Mouse (Mus musculus) hindbrain, embryonic 16.5 days (tissue): ENCODE measurements around the gene Ogfr. TPM values are rescaled to one million over a fixed set of nuclear protein-coding genes. Genes with fewer than 3 reads are reported as not detected.
A peak's percentile ranks its signal among the peaks of the same experiment; 100 is the strongest.

Experiments
- ATAC-seq: fragments of 200-750 bp; cut with Nextera tagmentation; 2 replicates; pipeline ENCODE4 v1.8.0; 2017; ENCODE audit warnings: moderate TSS enrichment, moderate library complexity
- H3K27ac ChIP-seq: fragments of 300-500 bp; sonication (generic); 2 replicates; pipeline ENCODE4 v1.5.1; 2014; ENCODE audit warnings: low read depth, mild to moderate bottlenecking, control low read depth, low read length, moderate library complexity
- H3K27me3 ChIP-seq: fragments of 300-500 bp; sonication (generic); replicated peaks from 2 replicates; pipeline ENCODE4 v1.6.1; 2014; ENCODE audit warnings: low read length; ENCODE audit not compliant: control insufficient read depth, insufficient read depth
- H3K36me3 ChIP-seq: fragments of 300-500 bp; sonication (generic); 2 replicates; pipeline ENCODE4 v1.6.1; 2014; ENCODE audit warnings: mild to moderate bottlenecking, low read length, moderate library complexity, mixed read lengths; ENCODE audit not compliant: control insufficient read depth, insufficient read depth
- H3K4me1 ChIP-seq: fragments of 300-500 bp; sonication (generic); 2 replicates; pipeline ENCODE4 v1.6.1; 2014; ENCODE audit warnings: low read depth, low read length; ENCODE audit not compliant: control insufficient read depth, insufficient read depth
- H3K4me2 ChIP-seq: fragments of 300-500 bp; sonication (generic); 2 replicates; pipeline ENCODE4 v1.6.1; 2014; ENCODE audit warnings: mild to moderate bottlenecking, low read length, control low read depth, moderate library complexity
- H3K4me3 ChIP-seq: fragments of 300-500 bp; sonication (generic); 2 replicates; pipeline ENCODE4 v1.5.1; 2014; ENCODE audit warnings: mild to moderate bottlenecking, low read length, control low read depth, moderate library complexity
- H3K9ac ChIP-seq: fragments of 300-500 bp; sonication (generic); 2 replicates; pipeline ENCODE4 v1.6.1; 2014; ENCODE audit warnings: low read depth, mild to moderate bottlenecking, control low read depth, low read length, moderate library complexity
- H3K9me3 ChIP-seq: fragments of 300-500 bp; sonication (generic); 2 replicates; pipeline ENCODE4 v1.6.1; 2014; ENCODE audit warnings: mild to moderate bottlenecking, low read length, moderate library complexity; ENCODE audit not compliant: control insufficient read depth
- WGBS: fragments of 180-500 bp; shearing (Covaris S2); extraction: QIAGEN DNeasy Blood & Tissue Kit; methylation state at CpG from one replicate; pipeline ENCODE4 v1.1.7; 2014; 5-methylcytosine and 5-hydroxymethylcytosine counted together
- polyA plus RNA-seq: library from polyadenylated mRNA; unstranded; fragments of >200 nt; fragmentation: Nextera tagmentation; extraction: Ambion mirVana; gene quantifications from 2 replicates; pipeline ENCODE4 v1.2.1, GENCODE M21; 2015

Gene Ogfr
- 82.2 and 83.4 TPM in 2 replicates for polyA plus RNA-seq

DNA sequence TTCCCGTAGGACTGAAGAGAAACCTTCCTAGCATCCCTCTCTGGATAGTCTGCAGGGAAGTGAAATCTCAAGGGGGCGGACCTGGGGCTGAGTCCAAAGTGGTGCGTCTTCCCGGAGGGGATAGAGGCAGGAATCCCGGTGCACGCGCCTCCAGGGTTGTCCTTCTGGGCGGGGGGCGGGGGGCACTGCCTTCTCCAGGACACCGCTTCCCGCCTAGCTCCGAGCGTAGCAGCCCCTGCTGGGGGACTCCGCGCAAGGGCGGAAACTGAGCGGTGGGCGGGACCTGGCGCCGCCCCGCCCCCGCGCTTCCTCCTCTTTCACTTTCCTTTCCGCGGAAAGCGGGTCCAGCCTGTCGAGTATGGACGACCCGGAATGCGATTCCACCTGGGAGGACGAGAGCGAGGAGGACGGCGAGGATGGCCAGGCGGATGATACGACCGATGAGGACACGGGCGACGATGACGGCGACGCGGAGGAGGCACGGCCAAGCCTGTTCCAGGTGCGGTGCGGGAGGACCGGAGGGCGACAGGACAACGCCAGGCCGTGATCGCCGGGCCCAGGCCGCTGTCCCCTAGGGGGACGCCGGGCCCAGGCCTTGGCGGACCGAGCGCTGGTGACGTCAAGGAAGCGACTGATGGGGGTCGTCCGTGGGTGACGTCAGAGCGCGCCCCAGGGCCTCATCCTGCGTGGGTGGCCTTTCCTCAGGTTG lies at the start of gene Ogfr:
Gene Ogfr (plus strand): TSS at position 123 of the 709 bp plus-strand sequence.
- H3K9ac ChIP-seq: peak within 1 kb of the TSS; percentile 90
- H3K4me2 ChIP-seq: peak within 1 kb of the TSS; percentile 74
- no peaks in the 10 kb centered on the region for H3K9me3 ChIP-seq
- peak within 1 kb of the TSS; percentile 93 for H3K27ac ChIP-seq
- H3K4me3 ChIP-seq: peak within 1 kb of the TSS; percentile 86
- no peaks in the 10 kb centered on the region for H3K27me3 ChIP-seq
- peaks cover 12% of the 10 kb centered on the region for H3K4me1 ChIP-seq
- ATAC-seq: peak; percentile 87
- WGBS: under 1% methylated on average over 56 of the region's 67 CpGs
- H3K36me3 ChIP-seq: peaks cover 26% of the 10 kb centered on the region

DNA sequence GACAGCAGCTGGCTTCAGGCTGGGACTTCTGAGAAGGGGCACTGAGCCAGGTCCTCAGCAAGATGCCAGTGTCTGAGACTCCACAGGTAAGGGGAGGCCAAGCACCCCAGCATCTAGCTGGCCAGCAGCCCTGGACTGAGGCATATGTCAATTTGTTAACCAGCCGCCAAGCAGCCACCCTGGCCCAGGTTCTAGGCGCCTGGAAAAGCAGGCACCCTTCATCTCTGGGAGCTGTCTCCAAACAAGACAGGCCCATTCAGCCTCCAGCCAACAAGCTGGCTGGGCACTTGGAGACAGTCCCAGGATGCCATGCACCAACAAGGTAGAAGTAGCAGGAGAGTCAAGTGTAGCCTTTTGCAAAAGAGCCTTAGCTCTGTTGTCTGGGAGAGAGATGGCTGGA lies 45.4 kb upstream of the Ogfr start:
- no peak for ATAC-seq

DNA sequence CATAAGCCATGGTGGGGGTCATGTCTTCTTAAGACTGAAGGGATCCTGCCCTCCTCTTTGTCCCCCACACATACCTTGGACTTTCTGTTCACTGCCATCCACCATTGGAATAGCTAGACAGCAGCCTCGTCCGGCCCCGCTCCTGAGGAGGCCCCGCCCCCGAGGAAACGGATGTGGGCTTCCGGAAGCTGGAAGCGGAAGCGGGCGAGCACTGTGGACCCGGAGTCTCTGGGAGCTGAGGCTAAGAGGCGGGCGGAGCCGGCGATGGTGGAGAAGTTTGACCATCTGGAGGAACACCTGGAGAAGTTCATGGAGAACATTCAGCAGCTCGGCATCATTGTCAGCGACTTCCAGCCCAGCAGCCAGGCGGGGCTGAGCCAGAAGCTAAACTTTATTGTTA lies 44.0 kb upstream of the Ogfr start:
- H3K4me2 ChIP-seq: no peak overlapping the region
- no peaks in the 10 kb centered on the region for H3K9me3 ChIP-seq
- no peaks in the 10 kb centered on the region for H3K27me3 ChIP-seq
- H3K27ac ChIP-seq: no peak overlapping the region
- H3K36me3 ChIP-seq: no peaks in the 10 kb centered on the region
- 89% methylated on average over 18 of the region's 18 CpGs for WGBS
- peaks cover 12% of the 10 kb centered on the region for H3K4me1 ChIP-seq
- no peak for ATAC-seq
- no peak overlapping the region for H3K9ac ChIP-seq
- H3K4me3 ChIP-seq: no peak overlapping the region

More for the DNA sequence above, 45.4 kb upstream of the Ogfr start:
- Histone ChIP-seq H3K36me3 (no peaks in the 10 kb centered on the region), H3K9ac (no peak overlapping the region), H3K4me2 (no peak overlapping the region), H3K4me3 (no peak overlapping the region), H3K27me3 (no peaks in the 10 kb centered on the region), H3K27ac (no peak overlapping the region), H3K9me3 (no peaks in the 10 kb centered on the region), H3K4me1 (peaks cover 12% of the 10 kb centered on the region)
- WGBS: 74% methylated on average over 2 of the region's 2 CpGs

DNA sequence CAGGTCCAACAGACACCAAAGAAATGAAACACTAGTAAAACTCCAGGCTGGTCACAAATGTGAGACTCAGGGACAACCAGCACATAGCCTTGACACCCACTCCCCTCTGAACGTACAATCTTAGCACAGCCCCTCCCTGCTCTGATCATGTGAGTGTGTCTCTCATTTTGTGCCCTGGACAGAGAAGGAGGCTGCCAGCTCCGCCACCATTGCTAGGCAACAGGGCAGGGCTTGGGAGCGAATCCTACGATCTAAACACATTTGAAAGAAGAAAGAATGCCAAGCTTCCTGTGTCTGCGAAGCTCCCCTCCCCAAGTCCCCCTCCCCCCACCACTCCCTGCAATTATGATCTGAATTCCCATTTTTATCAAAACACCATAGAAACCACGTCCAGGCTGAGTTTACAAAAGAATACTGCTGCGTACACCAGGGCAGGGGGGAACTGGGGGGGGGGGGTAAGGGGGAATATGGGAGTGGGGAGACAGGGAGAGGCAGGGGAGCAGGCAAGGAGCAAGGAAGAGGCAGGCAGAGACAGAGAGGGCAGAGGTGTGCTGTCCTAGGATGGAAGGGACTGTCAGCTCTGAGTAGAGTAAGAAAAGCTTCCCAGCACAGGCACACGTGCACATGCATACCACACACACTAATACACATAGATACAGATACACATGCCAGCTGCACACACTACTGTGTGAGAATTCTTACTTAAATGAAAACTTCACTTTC lies 41.5 kb upstream of the Ogfr start:
- Histone ChIP-seq H3K9me3 (no peaks in the 10 kb centered on the region), H3K27ac (no peak overlapping the region; the same call in 1 of the 2 replicates), H3K36me3 (no peaks in the 10 kb centered on the region), H3K4me2 (peak overlapping the region; percentile 38), H3K4me1 (peaks cover 12% of the 10 kb centered on the region), H3K9ac (peak overlapping the region; percentile 31), H3K4me3 (no peak overlapping the region), H3K27me3 (no peaks in the 10 kb centered on the region)
- peak; percentile 87 for ATAC-seq
- 5% methylated on average over 8 of the region's 8 CpGs for WGBS

DNA sequence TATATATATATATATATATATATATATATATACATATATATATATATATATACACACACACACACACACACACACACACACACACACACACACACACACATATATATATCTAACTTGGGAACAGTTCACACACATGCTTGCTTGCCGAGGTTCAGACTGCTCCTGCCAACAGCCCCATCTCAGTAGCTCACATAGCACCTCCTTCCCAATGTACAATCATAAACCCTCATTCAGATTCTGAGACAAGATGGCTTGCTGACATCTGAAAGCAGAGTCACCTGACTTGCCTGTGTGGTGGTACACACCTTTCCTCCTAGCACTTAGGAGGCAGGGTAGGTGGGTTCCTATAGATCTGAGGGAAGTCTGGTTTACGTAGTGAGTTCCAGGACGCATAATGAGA lies 36.7 kb upstream of the Ogfr start:
- ATAC-seq: no peak

DNA sequence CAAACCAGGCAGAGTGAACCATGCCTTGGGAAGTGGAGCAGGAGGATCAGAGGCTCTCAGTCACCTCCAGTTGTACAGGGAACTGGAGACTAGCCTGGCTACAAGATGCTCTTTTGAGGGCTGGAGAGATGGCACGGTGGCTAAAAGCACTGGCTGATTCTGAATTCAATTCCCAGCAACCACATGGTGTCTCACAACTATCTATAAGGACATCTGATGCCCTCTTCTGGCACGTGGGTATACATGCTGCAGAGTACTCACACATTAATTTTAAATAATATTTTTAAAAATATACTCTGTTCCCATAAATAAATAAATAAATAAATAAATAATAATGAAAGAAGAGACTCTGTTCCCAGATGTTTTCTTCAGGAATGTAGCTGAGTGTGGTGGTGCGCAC lies 33.8 kb upstream of the Ogfr start:
- no peak overlapping the region for H3K9ac ChIP-seq
- H3K36me3 ChIP-seq: no peaks in the 10 kb centered on the region
- 49% methylated on average over 3 of the region's 3 CpGs for WGBS
- no peak overlapping the region for H3K27ac ChIP-seq
- H3K27me3 ChIP-seq: no peaks in the 10 kb centered on the region
- no peaks in the 10 kb centered on the region for H3K4me1 ChIP-seq
- H3K4me2 ChIP-seq: no peak overlapping the region
- no peaks in the 10 kb centered on the region for H3K9me3 ChIP-seq
- ATAC-seq: no peak
- no peak overlapping the region for H3K4me3 ChIP-seq

More for the DNA sequence above, 36.7 kb upstream of the Ogfr start:
- WGBS: 71% methylated on average over 3 of the region's 3 CpGs
- no peaks in the 10 kb centered on the region for H3K27me3 ChIP-seq
- H3K27ac ChIP-seq: no peak overlapping the region
- H3K36me3 ChIP-seq: no peaks in the 10 kb centered on the region
- no peaks in the 10 kb centered on the region for H3K9me3 ChIP-seq
- H3K4me2 ChIP-seq: no peak overlapping the region
- no peak overlapping the region for H3K9ac ChIP-seq
- H3K4me3 ChIP-seq: no peak overlapping the region
- peaks cover 9% of the 10 kb centered on the region for H3K4me1 ChIP-seq

DNA sequence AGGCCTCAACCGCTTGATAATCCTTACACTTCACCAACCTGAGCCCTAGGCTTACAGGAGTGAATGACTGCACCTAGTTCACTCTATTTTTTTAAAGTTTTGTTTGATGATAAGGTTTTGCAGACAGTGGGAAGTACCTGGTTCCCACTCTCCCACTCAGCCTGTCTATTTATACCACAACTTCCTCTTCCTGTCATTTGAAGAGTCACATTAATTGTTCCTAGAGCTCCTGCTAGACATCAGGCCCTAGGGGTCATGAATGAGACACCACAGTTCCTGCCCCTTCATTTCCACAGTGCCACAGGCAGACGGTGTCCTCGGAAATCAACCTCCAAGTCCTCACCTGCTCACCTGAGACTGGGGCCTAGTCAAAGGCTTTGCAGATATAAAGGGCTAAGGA lies 32.6 kb upstream of the Ogfr start:
- Histone ChIP-seq H3K9ac (no peak overlapping the region), H3K9me3 (no peaks in the 10 kb centered on the region), H3K4me1 (no peaks in the 10 kb centered on the region), H3K27ac (no peak overlapping the region), H3K27me3 (no peaks in the 10 kb centered on the region), H3K4me3 (no peak overlapping the region), H3K4me2 (no peak overlapping the region), H3K36me3 (no peaks in the 10 kb centered on the region)
- ATAC-seq: no peak
- 88% methylated on average over 3 of the region's 3 CpGs for WGBS

DNA sequence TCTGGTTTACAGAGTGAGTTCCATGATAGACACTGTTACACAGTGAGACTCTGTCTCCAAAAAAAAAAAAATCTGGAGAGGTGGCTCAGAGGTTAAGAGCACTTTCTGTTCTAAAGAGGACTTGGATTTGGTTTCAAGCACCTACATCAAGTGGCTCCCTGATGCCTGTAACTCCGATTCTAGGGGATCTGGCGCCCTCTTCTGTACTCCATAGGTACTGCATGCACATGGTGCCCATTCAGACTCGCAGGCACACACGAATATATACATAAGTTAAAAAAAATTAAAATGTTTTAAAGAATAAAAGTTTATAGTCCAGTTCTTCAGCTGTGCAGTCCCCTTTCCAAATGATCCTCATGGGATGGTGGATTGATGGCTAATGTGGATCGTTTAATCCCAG lies 28.8 kb upstream of the Ogfr start:
- Histone ChIP-seq H3K9me3 (no peaks in the 10 kb centered on the region), H3K4me3 (no peak overlapping the region), H3K4me2 (no peak overlapping the region), H3K9ac (no peak overlapping the region), H3K27me3 (no peaks in the 10 kb centered on the region), H3K4me1 (peaks cover 4% of the 10 kb centered on the region; the same call in 1 of the 2 replicates), H3K27ac (no peak overlapping the region), H3K36me3 (no peaks in the 10 kb centered on the region)
- WGBS: 55% methylated on average over 5 of the region's 5 CpGs
- no peak for ATAC-seq

DNA sequence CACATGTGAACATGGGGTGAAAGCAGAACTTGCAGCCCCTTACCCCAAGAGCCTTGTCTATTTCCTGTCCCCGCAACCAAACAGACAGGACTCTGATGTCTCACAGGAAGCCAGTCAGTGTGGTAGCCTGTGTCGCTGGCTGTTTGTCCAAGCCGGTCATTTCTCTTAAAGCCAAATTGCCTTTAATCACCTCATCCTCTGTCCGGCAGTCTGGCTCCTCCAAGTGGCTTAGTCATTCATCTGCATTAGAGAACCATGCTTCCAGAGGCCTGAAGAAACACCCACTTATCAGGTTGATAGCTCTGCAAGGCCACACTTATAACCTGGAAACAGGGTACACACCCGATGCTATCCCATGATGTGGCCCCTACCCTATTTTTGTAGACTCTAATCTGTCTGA lies 26.9 kb upstream of the Ogfr start:
- Histone ChIP-seq H3K4me3 (no peak overlapping the region), H3K4me2 (no peak overlapping the region), H3K36me3 (no peaks in the 10 kb centered on the region), H3K4me1 (peaks cover 4% of the 10 kb centered on the region; the same call in 1 of the 2 replicates), H3K27ac (no peak overlapping the region), H3K27me3 (no peaks in the 10 kb centered on the region), H3K9ac (no peak overlapping the region), H3K9me3 (no peaks in the 10 kb centered on the region)
- WGBS: 77% methylated on average over 5 of the region's 5 CpGs
- no peak for ATAC-seq
